Mouse (Mus musculus): ENCODE data around the gene Plekhm1.

GRCm38 (mm10) chr11:103404618-103405017 is 7.9 kb downstream of the Plekhm1 start:
- TF ChIP-seq CTCF (IDR thresholded peaks at IDR 0.05 in 2 of 3, conservative IDR thresholded peaks at IDR 0.05 in 1 of 3; ENCODE audit: control insufficient read depth in 1 of 3, insufficient read depth in 1 of 3, low read depth in 2 of 3, low read length in 3 of 3, poor library complexity in 1 of 3, severe bottlenecking in 1 of 3) (no peak), ZNF384 (IDR thresholded peaks at IDR 0.05; ENCODE audit: low read depth, low read length) (no peak), POLR2A (IDR thresholded peaks at IDR 0.05; ENCODE audit: control insufficient read depth in 1 of 2, insufficient read depth in 1 of 2, low read depth in 1 of 2, low read length in 2 of 2, poor library complexity in 1 of 2) (no peak), RCOR1 (IDR thresholded peaks at IDR 0.05; ENCODE audit: low read depth, low read length) (no peak), CHD1 (IDR thresholded peaks at IDR 0.05; ENCODE audit: low read depth, low read length) (no peak), GATA1 (IDR thresholded peaks at IDR 0.05; ENCODE audit: low read depth, low read length) (no peak), EP300 (IDR thresholded peaks at IDR 0.05; ENCODE audit: low read depth in 1 of 2, low read length in 2 of 2) (no peak), E2F4 (IDR thresholded peaks at IDR 0.05; ENCODE audit: borderline replicate concordance, low read depth, low read length) (no peak)

All from MEL (cell line).